Mouse (Mus musculus) spleen, adult 2 months (tissue): ENCODE measurements around the gene Tuba3b. TPM values are rescaled to one million over a fixed set of nuclear protein-coding genes. Genes with fewer than 3 reads are reported as not detected.

ENCODE experiments used
- DNase-seq, 2 experiments: peaks; one replicate each; pipeline versions ENCODE4 v3.0.0 to v3.0.0-alpha.2; 2012 to 2021; ENCODE audit warnings: low spot score in 2 of 2, low read depth in 1 of 2
- H3K27ac ChIP-seq: fragments of 200-500 bp; 2 replicates; pipeline ENCODE4 v1.5.1; 2012; ENCODE audit warnings: low read length, inconsistent platforms; ENCODE audit not compliant: insufficient read depth
- H3K27me3 ChIP-seq: fragments of 200-500 bp; 2 replicates; pipeline ENCODE4 v1.6.1; 2012; ENCODE audit warnings: mild to moderate bottlenecking, moderate library complexity, low read length, inconsistent platforms; ENCODE audit not compliant: control insufficient read depth, insufficient read depth
- H3K36me3 ChIP-seq: fragments of 200-500 bp; 2 replicates; pipeline ENCODE4 v1.6.1; 2012; ENCODE audit warnings: mild to moderate bottlenecking, low read length, inconsistent platforms; ENCODE audit not compliant: control insufficient read depth, insufficient read depth
- H3K4me1 ChIP-seq: fragments of 200-500 bp; 2 replicates; pipeline ENCODE4 v1.6.1; 2011; ENCODE audit warnings: inconsistent platforms; ENCODE audit not compliant: control insufficient read depth, insufficient read depth, insufficient read length
- H3K4me3 ChIP-seq: fragments of 200-500 bp; 2 replicates; pipeline ENCODE4 v1.5.1; 2011; ENCODE audit warnings: mild to moderate bottlenecking, inconsistent platforms; ENCODE audit not compliant: insufficient read depth, insufficient read length; ENCODE audit errors: extremely low read depth
- CTCF ChIP-seq: fragments of 200-500 bp; IDR thresholded peaks from 2 replicates; pipeline ENCODE4 v1.5.1; 2011; ENCODE audit warnings: mild to moderate bottlenecking, inconsistent platforms; ENCODE audit not compliant: insufficient read depth, insufficient read length, insufficient replicate concordance; ENCODE audit errors: extremely low read depth
- POLR2A ChIP-seq: fragments of 200-500 bp; IDR thresholded peaks from 2 replicates; pipeline ENCODE4 v1.6.1; 2011; ENCODE audit warnings: low read depth, low read length, inconsistent platforms
- WGBS: fragments of 180-500 bp; shearing (Covaris S2); methylation state at CpG from one replicate; pipeline ENCODE4 v1.1.7; 2018; 5-methylcytosine and 5-hydroxymethylcytosine counted together
- polyA plus RNA-seq: library from polyadenylated mRNA; depleted of rRNA; stranded (reverse); fragments of >200 nt; gene quantifications from 2 replicates; pipeline ENCODE4 v1.2.3, GENCODE M21; 2012

Tuba3b gene
- polyA plus RNA-seq, 1 experiment, result not detected

DNA sequence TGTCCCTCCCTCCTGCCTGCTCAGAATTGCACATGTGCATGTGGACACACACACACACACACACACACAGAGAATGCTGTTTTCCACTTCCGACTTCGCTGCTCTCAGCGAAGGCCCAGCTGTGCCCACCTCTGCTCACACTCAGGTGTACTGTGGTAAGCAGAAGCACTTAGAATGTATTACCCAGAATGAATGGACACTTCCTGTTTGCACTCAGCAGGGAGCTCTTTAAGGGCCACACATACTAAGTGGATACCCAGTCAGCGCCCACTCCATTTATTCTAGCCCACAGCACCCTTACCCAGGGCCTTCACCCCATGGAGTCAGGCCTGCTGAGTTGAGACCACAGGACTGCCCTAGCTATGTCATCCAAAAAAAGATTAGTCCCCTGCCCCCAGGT lies 7.6 kb downstream of the Tuba3b start:
- no peak overlapping the region for H3K4me3 ChIP-seq
- 84% methylated on average over 4 of the region's 4 CpGs for WGBS

GRCm38 (mm10) chr6:145630269-145630668 lies 14.7 kb downstream of the Tuba3b start:
- 74% methylated on average over 6 of the region's 6 CpGs for WGBS
- DNase-seq, result no peak
- H3K4me1 ChIP-seq, result peaks cover 3% of the 10 kb centered on the region; the same call in 1 of the 2 replicates
- H3K4me3 ChIP-seq, result no peak overlapping the region
- no peaks in the 10 kb centered on the region for H3K36me3 ChIP-seq
- no peak for TF ChIP-seq POLR2A
- no peak for TF ChIP-seq CTCF
- no peaks in the 10 kb centered on the region for H3K27me3 ChIP-seq
- H3K27ac ChIP-seq, result no peak overlapping the region

More for the DNA sequence above, 7.6 kb downstream of the Tuba3b start:
- no peaks in the 10 kb centered on the region for H3K36me3 ChIP-seq
- TF ChIP-seq CTCF (no peak), POLR2A (no peak)
- H3K4me1 ChIP-seq, result no peaks in the 10 kb centered on the region
- DNase-seq, result no peak
- no peaks in the 10 kb centered on the region for H3K27me3 ChIP-seq
- H3K27ac ChIP-seq, result no peak overlapping the region

DNA sequence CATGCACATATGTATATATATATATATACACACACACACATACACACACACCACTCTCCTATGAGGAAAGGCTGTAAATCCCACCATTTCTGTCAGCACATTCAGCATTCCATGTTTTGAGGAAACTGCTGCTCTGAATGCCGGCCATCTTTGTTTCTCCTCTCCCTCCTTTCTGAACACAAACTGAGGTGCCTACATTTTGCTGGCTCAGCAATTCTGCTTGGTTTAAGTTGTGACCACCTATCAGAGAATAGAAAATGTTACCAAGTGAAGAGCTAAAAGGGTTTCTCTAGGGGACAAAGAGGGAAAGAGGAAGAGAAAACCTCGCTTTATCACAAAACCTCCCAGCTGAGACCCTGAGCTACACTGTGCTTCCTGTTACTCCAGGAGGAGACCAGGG lies 18.9 kb downstream of the Tuba3b start:
- Histone ChIP-seq H3K27ac (no peak overlapping the region), H3K4me3 (no peak overlapping the region), H3K27me3 (no peaks in the 10 kb centered on the region), H3K36me3 (no peaks in the 10 kb centered on the region), H3K4me1 (peaks cover 3% of the 10 kb centered on the region; the same call in 1 of the 2 replicates)
- WGBS, result 55% methylated on average over 2 of the region's 2 CpGs
- DNase-seq, result no peak
- TF ChIP-seq POLR2A (no peak), CTCF (no peak)

DNA sequence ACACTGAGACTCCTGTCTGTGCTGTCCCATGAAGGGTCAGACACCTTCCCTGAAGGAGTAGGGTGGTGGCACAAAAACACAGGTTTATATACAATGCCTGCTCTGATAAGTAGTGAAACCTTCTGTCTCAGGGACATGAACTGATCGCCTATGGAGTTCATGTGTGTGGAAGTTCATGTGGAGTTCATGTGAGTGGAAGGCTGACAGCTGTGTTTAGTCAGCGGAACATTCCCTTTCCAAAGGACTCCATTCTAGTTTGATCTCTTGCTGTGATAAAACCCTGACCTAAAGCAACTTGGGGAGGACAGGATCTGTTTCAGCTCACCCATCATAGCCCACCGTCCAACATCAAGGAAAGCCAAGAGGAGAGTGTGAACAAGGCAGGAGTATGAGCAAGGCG lies 21.1 kb downstream of the Tuba3b start:
- H3K4me3 ChIP-seq, result no peak overlapping the region
- 93% methylated on average over 4 of the region's 4 CpGs for WGBS
- no peak for DNase-seq
- peaks cover 3% of the 10 kb centered on the region; the same call in 1 of the 2 replicates for H3K4me1 ChIP-seq
- H3K27ac ChIP-seq, result no peak overlapping the region
- no peak for TF ChIP-seq CTCF
- no peak for TF ChIP-seq POLR2A
- no peaks in the 10 kb centered on the region for H3K27me3 ChIP-seq
- H3K36me3 ChIP-seq, result no peaks in the 10 kb centered on the region

- TF ChIP-seq POLR2A, result no peak
- no peak for TF ChIP-seq CTCF
- peaks cover 3% of the 10 kb centered on the region; the same call in 1 of the 2 replicates for H3K4me1 ChIP-seq
- DNase-seq, result no peak
- H3K27ac ChIP-seq, result no peak overlapping the region
- 78% methylated on average over 6 of the region's 6 CpGs for WGBS
- no peaks in the 10 kb centered on the region for H3K27me3 ChIP-seq
- H3K36me3 ChIP-seq, result no peaks in the 10 kb centered on the region
- H3K4me3 ChIP-seq, result no peak overlapping the region
These were observed 22.7 kb downstream of the Tuba3b start for GRCm38 (mm10) chr6:145638248-145638647.

GRCm38 (mm10) chr6:145640971-145641506 lies 25.5 kb downstream of the Tuba3b start:
- TF ChIP-seq POLR2A (no peak), CTCF (no peak)
- no peaks in the 10 kb centered on the region for H3K4me1 ChIP-seq
- H3K27ac ChIP-seq, result no peak overlapping the region
- no peak overlapping the region for H3K4me3 ChIP-seq
- no peak for DNase-seq
- no peaks in the 10 kb centered on the region for H3K36me3 ChIP-seq
- WGBS, result 75% methylated on average over 4 of the region's 4 CpGs
- no peaks in the 10 kb centered on the region for H3K27me3 ChIP-seq

DNA sequence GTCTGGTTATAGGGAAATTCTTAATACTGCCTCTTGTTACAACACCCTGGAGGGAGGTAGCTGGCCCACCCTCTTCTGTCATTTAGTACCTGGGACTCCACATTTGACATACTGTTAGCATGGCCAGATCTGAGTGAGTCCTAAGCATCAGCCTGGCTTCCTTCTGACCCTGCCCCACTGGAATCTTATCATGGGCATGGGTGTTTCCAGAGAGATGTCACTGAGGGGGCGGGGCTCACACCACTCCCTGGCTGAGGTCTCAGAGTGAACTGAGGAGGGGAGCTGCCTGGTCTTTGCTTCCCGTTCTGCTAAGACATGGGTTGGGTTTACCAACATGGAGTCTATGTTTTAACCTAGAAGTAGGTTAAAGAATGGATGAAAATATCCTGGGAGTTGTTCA lies 36.4 kb downstream of the Tuba3b start:
- H3K27ac ChIP-seq, result no peak overlapping the region
- 83% methylated on average over 2 of the region's 2 CpGs for WGBS
- no peak for DNase-seq
- no peaks in the 10 kb centered on the region for H3K4me1 ChIP-seq
- H3K4me3 ChIP-seq, result no peak overlapping the region
- TF ChIP-seq POLR2A (no peak), CTCF (no peak)
- no peaks in the 10 kb centered on the region for H3K27me3 ChIP-seq
- H3K36me3 ChIP-seq, result no peaks in the 10 kb centered on the region
